Mouse (Mus musculus) MEL (cell line): Measurements from ENCODE around the gene Oaz1.

Source experiments
- CHD2 ChIP-seq: IDR thresholded peaks from 2 replicates; pipeline ENCODE4 v1.6.1; 2011; ENCODE audit warnings: low read length, improper control_type of control experiment
- CTCF ChIP-seq, 3 experiments: IDR thresholded peaks in 2 of 3; conservative IDR thresholded peaks in 1 of 3; 2 replicates each; pipeline ENCODE4 v1.5.1; 2011 to 2012; ENCODE audit warnings: low read length in 3 of 3, low read depth in 2 of 3, mild to moderate bottlenecking in 2 of 3, improper control_type of control experiment in 1 of 3, inconsistent platforms in 1 of 3, mixed read lengths in 1 of 3, moderate library complexity in 1 of 3; ENCODE audit not compliant: control insufficient read depth in 1 of 3, insufficient read depth in 1 of 3, poor library complexity in 1 of 3, severe bottlenecking in 1 of 3
- GABPA ChIP-seq: IDR thresholded peaks from 2 replicates; pipeline ENCODE4 v1.6.1; 2012; ENCODE audit warnings: low read depth, mild to moderate bottlenecking, inconsistent platforms, low read length, improper control_type of control experiment, moderate library complexity
- MAZ ChIP-seq: IDR thresholded peaks from 2 replicates; pipeline ENCODE4 v1.6.1; 2012; ENCODE audit warnings: low read depth, mild to moderate bottlenecking, inconsistent platforms, low read length, improper control_type of control experiment
- MEF2A ChIP-seq: IDR thresholded peaks from 2 replicates; pipeline ENCODE4 v1.6.1; 2014; ENCODE audit warnings: low read depth, mild to moderate bottlenecking, inconsistent platforms, low read length, improper control_type of control experiment; ENCODE audit not compliant: poor library complexity, insufficient replicate concordance, severe bottlenecking; ENCODE audit errors: extremely low read depth
- POLR2A ChIP-seq, 2 experiments: IDR thresholded peaks; 2 replicates each; pipeline ENCODE4 v1.6.1; 2011 to 2012; ENCODE audit warnings: low read length in 2 of 2, mild to moderate bottlenecking in 2 of 2, control low read depth in 1 of 2, improper control_type of control experiment in 1 of 2, low read depth in 1 of 2, moderate library complexity in 1 of 2; ENCODE audit not compliant: control insufficient read depth in 1 of 2, insufficient read depth in 1 of 2, poor library complexity in 1 of 2
- RAD21 ChIP-seq: IDR thresholded peaks from 2 replicates; pipeline ENCODE4 v1.6.1; 2011; ENCODE audit warnings: mild to moderate bottlenecking, low read depth, low read length, improper control_type of control experiment
- TAL1 ChIP-seq: IDR thresholded peaks from 2 replicates; pipeline ENCODE4 v1.6.1; 2012; ENCODE audit warnings: mild to moderate bottlenecking, inconsistent platforms, low read length, moderate library complexity, mixed read lengths
- UBTF ChIP-seq: IDR thresholded peaks from 2 replicates; pipeline ENCODE4 v1.6.1; 2012; ENCODE audit warnings: low read depth, mild to moderate bottlenecking, inconsistent platforms, low read length, improper control_type of control experiment, moderate library complexity, borderline replicate concordance; ENCODE audit not compliant: insufficient read depth

DNA sequence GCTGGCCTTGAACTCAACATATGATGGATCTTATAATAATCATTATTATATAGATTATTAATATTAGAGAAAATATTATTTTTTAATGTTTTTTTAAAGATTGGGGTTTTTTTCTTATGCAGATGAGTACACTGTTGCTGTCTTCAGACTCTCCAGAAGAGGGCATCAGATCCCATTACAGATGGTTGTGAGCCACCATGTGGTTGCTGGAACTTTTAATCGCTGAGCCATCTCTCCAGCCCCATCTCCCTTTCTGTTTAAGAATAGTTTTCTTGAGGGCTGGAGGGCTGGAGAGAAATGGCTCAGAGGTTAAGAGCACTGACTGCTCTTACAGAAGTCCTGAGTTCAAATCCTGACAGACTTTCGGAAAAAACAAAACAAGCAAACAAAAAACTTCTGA, 4.5 kb upstream of the Oaz1 start:
- TF ChIP-seq POLR2A (IDR thresholded peaks at IDR 0.05; ENCODE audit: control insufficient read depth in 1 of 2, insufficient read depth in 1 of 2, low read depth in 1 of 2, low read length in 2 of 2, poor library complexity in 1 of 2) (peak in 1 of 2 experiments; percentile 37; a peak in 1 of 4 replicates), GABPA (no peak), MEF2A (no peak), CTCF (IDR thresholded peaks at IDR 0.05 in 2 of 3, conservative IDR thresholded peaks at IDR 0.05 in 1 of 3; ENCODE audit: control insufficient read depth in 1 of 3, insufficient read depth in 1 of 3, low read depth in 2 of 3, low read length in 3 of 3, poor library complexity in 1 of 3, severe bottlenecking in 1 of 3) (peak; percentile 46 to 79 (median 48)), UBTF (no peak), RAD21 (peak; percentile 54), CHD2 (no peak), TAL1 (no peak), MAZ (no peak)
